Mouse (Mus musculus) testis, adult 2 months (tissue): ENCODE results near the gene Plekhh3. TPM values are rescaled to one million over a fixed set of nuclear protein-coding genes. Genes with fewer than 3 reads are reported as not detected.
A peak's percentile ranks its signal among the peaks of the same experiment; 100 is the strongest.

Source experiments
- H3K27ac ChIP-seq: fragments of 200-500 bp; 2 replicates; pipeline ENCODE4 v1.5.1; 2012; ENCODE audit warnings: low read depth, low read length; ENCODE audit not compliant: control insufficient read depth, insufficient read depth
- H3K27me3 ChIP-seq: fragments of 200-500 bp; 2 replicates; pipeline ENCODE4 v1.6.1; 2012; ENCODE audit warnings: mild to moderate bottlenecking, low read length, moderate library complexity; ENCODE audit not compliant: control insufficient read depth, insufficient read depth
- H3K36me3 ChIP-seq: fragments of 200-500 bp; 2 replicates; pipeline ENCODE4 v1.6.1; 2012; ENCODE audit warnings: mild to moderate bottlenecking, low read length; ENCODE audit not compliant: control insufficient read depth, insufficient read depth
- H3K4me1 ChIP-seq: fragments of 200-500 bp; 2 replicates; pipeline ENCODE4 v1.6.1; 2012; ENCODE audit warnings: low read length; ENCODE audit not compliant: control insufficient read depth, insufficient read depth
- H3K4me3 ChIP-seq: fragments of 200-500 bp; 2 replicates; pipeline ENCODE4 v1.5.1; 2012; ENCODE audit warnings: low read depth, mild to moderate bottlenecking, low read length, moderate library complexity, mixed read lengths; ENCODE audit not compliant: control insufficient read depth
- CTCF ChIP-seq: fragments of 200-500 bp; IDR thresholded peaks from 2 replicates; pipeline ENCODE4 v1.5.1; 2012; ENCODE audit warnings: low read depth, mild to moderate bottlenecking, inconsistent platforms, low read length, moderate library complexity; ENCODE audit not compliant: control insufficient read depth, insufficient read depth, insufficient replicate concordance
- POLR2A ChIP-seq: fragments of 200-500 bp; IDR thresholded peaks from 2 replicates; pipeline ENCODE4 v1.6.1; 2012; ENCODE audit warnings: low read depth, mild to moderate bottlenecking, inconsistent platforms, low read length, moderate library complexity; ENCODE audit not compliant: control insufficient read depth
- polyA plus RNA-seq: library from polyadenylated mRNA; depleted of rRNA; stranded (reverse); fragments of >200 nt; gene quantifications from 2 replicates; pipeline ENCODE4 v1.2.3, GENCODE M21; 2012

Plekhh3 gene
- polyA plus RNA-seq, 1 experiment: 2.6 TPM

DNA sequence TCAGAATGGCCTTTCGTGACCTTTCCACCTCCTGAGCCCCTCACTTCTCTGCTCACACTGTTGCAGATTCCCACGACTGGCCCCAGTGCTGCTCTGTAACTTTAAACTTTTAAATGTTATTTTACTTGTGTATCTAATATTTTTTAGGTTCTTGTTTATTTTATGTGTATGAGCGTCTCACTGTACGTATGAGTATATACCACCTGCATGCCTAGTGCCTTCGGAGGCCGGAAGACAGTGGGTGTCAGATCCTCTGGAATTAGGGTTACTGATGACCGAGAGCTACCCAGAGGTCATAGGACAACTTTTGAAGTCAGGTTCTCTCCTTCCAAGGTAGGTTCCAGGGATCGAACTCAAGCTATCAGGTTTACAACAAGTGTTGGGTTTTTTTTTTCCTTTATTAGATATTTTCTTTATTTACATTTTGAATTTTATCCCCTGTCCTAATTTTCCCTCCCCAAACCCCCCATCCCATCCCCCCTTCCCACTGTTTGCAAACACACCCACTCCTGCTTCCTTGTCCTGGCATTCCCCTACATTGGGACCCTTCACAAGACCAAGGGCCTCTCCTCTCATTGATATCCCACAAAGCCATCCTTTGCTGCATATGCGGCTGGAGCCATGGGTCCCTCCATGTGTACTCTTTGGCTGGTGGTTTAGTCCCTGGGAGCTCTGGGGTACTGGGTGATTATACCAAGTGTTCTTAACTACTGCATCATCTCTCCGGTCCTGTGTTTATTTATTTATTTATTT lies 28.8 kb downstream of the Plekhh3 start:
- peaks cover 13% of the 10 kb centered on the region for H3K4me1 ChIP-seq
- TF ChIP-seq CTCF (no peak), POLR2A (no peak)
- no peaks in the 10 kb centered on the region for H3K36me3 ChIP-seq
- no peak overlapping the region for H3K27ac ChIP-seq
- no peak overlapping the region for H3K4me3 ChIP-seq
- 0 out of 2 replicates have a peak, but pooled peaks cover 3% of the 10 kb centered on the region for H3K27me3 ChIP-seq

DNA sequence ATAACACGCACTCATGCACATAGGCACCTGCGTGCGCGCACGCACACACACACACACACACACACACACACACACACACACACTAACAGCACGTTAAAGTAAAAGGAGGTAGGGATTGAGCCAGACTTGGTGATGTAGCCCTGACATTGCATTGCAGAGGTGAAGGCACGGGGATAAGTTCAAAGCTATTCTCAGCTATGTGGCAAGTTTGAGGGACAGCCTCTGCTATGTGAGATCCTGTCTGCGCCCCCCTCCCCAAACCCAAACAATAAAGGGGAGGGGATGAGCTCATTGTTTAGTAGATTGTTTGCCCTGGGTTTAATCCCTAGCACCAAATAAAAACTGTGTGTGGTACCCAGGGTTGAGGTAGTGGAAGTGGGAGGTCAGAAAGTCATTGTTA lies 30.1 kb downstream of the Plekhh3 start:
- H3K4me3 ChIP-seq: no peak overlapping the region
- H3K36me3 ChIP-seq: no peaks in the 10 kb centered on the region
- H3K27ac ChIP-seq: no peak overlapping the region
- H3K27me3 ChIP-seq: 0 out of 2 replicates have a peak, but pooled peaks cover 3% of the 10 kb centered on the region
- peaks cover 9% of the 10 kb centered on the region for H3K4me1 ChIP-seq
- TF ChIP-seq POLR2A (no peak), CTCF (no peak)

DNA sequence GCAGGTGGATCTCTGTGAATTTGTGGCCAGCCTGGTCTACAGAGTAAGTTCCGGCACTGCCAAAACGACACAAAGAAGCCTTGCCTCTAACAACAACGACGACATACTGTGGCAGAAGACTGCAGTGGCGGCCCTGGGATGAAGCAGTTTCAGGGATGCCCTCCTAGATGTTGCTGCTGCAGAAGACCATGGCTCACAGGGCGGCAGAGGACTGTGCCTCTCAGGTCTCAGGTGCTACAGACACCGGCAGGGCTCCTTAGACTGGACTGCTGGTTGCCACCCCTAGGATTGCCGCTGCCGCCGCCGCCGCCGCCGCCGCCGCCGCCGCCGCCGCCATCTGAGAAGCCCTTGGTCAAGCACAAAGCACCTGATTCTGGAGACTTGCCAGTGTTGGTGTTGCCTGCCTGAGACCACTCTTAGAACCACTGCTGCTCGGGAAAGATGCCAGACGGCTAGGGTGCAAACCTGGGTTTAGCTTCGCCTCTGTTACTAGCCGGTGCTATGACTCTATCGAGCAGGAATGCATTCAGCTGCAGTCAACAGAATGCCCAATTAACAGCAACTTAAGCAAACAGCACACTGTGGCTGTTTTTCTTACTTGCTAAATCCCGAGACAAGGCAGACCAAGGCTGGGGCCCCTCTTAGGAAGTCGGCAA lies 30.9 kb downstream of the Plekhh3 start:
- peaks cover 9% of the 10 kb centered on the region for H3K4me1 ChIP-seq
- no peaks in the 10 kb centered on the region for H3K36me3 ChIP-seq
- H3K27me3 ChIP-seq: 0 out of 2 replicates have a peak, but pooled peaks cover 3% of the 10 kb centered on the region
- TF ChIP-seq CTCF (no peak), POLR2A (no peak)
- H3K27ac ChIP-seq: no peak overlapping the region
- H3K4me3 ChIP-seq: peak overlapping the region; percentile 43

DNA sequence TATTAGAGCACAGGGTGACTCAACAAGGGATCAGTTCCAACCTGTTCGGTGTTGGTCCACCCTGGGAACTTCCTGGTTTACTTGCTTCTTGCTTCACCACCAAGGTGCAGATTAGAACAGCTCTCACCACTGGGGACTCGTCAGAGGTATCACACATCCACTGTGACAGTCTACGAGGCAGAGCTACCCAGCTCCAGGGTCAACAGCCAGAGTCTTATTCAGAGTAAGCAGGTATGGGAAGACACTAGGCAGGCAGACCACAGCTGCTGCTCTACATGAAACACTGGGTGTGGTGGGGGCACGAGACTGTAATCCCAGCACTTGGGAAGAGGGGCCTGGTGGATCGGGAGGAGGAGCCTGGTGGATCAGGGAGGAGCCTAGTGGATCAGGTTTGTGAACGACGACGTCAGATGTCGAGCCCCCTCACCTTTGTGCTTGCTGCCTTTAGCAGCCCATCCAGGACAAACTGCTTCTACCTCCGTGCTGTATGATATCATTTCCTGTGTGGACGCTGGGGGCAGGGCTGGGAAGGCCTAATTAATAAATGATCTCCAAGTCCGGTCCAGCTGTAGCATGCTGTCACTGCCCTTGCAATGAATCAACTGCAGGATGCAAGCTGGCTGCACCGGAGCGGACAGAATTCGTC lies 32.5 kb downstream of the Plekhh3 start:
- no peak for TF ChIP-seq POLR2A
- no peak for TF ChIP-seq CTCF
- Histone ChIP-seq H3K27ac (no peak overlapping the region), H3K27me3 (0 out of 2 replicates have a peak, but pooled peaks cover 3% of the 10 kb centered on the region), H3K4me3 (no peak overlapping the region), H3K36me3 (no peaks in the 10 kb centered on the region), H3K4me1 (peaks cover 5% of the 10 kb centered on the region)

DNA sequence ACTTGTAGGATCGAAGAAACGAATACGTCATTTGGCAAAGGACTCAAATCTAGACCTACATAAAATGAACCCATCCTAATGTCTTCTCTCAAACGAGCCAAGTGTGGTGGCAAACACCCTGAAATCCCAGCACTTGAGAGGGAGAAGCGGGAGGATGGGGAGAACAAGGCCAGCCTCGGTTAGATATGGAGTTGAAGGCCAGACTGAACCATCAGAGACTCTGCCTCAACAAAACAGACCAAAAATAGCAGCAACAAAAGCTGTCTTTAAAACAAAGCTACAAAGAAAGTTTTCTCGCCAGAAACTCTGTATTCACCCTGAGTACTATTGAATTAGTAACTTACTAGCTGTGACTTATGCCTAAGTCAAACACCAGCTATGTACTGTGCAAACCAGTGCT lies 34.2 kb downstream of the Plekhh3 start:
- Histone ChIP-seq H3K4me1 (peaks cover 5% of the 10 kb centered on the region), H3K36me3 (no peaks in the 10 kb centered on the region), H3K27me3 (0 out of 2 replicates have a peak, but pooled peaks cover 3% of the 10 kb centered on the region), H3K27ac (no peak overlapping the region), H3K4me3 (no peak overlapping the region)
- TF ChIP-seq CTCF: no peak
- no peak for TF ChIP-seq POLR2A

DNA sequence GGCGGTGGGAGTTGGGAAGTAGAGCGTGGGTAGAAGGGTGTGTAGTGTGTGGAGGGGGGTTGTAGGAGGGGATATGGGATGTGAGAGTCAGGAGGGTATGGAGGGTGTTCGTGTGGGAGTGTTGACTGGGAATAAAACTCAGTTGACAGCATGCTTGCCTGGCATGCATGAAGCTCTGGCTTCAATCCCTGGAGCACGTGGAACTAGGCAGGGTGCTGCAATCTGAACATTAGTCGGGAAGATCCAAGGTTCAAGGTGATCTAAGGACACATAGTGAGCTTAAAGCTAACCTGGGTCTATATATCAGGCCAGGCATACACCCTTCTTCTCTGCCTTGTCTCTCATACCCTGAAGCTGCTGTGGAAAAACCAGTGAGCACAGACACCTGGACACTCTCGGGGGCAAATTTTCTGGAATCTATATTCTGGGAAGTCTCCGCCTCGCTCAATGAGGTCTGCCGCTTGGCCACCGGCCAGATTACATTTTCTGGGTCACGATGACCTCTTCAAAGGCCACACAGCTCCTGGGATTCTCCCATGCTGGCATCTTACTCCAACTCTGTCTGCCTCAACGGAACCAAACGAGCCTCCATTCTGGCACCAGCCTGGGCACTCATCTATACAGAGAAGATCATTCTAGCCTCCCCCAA lies 36.8 kb downstream of the Plekhh3 start:
- H3K4me3 ChIP-seq: no peak overlapping the region
- H3K36me3 ChIP-seq: no peaks in the 10 kb centered on the region
- H3K27me3 ChIP-seq: no peaks in the 10 kb centered on the region
- TF ChIP-seq POLR2A (no peak), CTCF (no peak)
- peaks cover 5% of the 10 kb centered on the region for H3K4me1 ChIP-seq
- H3K27ac ChIP-seq: no peak overlapping the region

DNA sequence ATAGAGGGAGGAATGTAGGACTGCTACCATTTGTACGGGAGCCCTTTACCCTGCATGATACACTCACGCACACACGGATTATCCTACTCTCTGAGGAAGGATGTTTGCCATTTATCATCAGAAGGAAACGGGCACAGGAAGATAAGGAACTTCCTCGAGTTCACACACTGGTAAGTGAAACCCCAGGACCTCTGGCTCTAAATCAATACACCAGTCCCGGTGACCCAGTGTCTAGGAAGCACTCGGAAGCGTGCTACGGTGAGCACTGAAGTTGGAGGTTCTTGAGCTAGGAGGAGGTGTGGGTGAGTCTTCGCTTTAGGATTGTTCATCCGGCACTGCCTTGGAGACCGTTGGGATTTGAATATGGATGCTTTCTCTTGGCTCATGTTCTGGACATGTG lies 38.1 kb downstream of the Plekhh3 start:
- no peak overlapping the region for H3K4me3 ChIP-seq
- no peaks in the 10 kb centered on the region for H3K4me1 ChIP-seq
- no peak overlapping the region for H3K27ac ChIP-seq
- H3K36me3 ChIP-seq: no peaks in the 10 kb centered on the region
- TF ChIP-seq POLR2A: no peak
- TF ChIP-seq CTCF: no peak
- no peaks in the 10 kb centered on the region for H3K27me3 ChIP-seq
